Mouse (Mus musculus): ENCODE results near the gene Gnpat. TPM values are rescaled to one million over a fixed set of nuclear protein-coding genes. Genes with fewer than 3 reads are reported as not detected.
"Not testable (repeated sequence)": the region's sequence is repeated elsewhere in the genome, so short reads cannot be mapped to it uniquely, and the experiment has no call there.

Gnpat gene
- polyA plus RNA-seq, 1 experiment from 2014 or later: 94.8 TPM

- H3K36me3 ChIP-seq: no peaks in the 10 kb centered on the region
- no peak overlapping the region for H3K9ac ChIP-seq
- no peak overlapping the region for H3K27ac ChIP-seq (replicated peaks)
- no peak for ATAC-seq (ENCODE audit: extremely low read depth, insufficient number of reproducible peaks, low FRiP score, low TSS enrichment)
- 67% methylated on average over 13 of the region's 13 CpGs for WGBS
- peaks cover 27% of the 10 kb centered on the region for H3K4me1 ChIP-seq
- peaks cover 28% of the 10 kb centered on the region; the same call in 1 of the 2 replicates for H3K27me3 ChIP-seq (replicated peaks)
- no peaks in the 10 kb centered on the region for H3K9me3 ChIP-seq
- H3K4me3 ChIP-seq: no peak overlapping the region
- no peak overlapping the region for H3K4me2 ChIP-seq
Measured at GRCm38 (mm10) chr8:124830050-124830449, 32.8 kb upstream of the Gnpat start.

GRCm38 (mm10) chr8:124831531-124831930 is 31.3 kb upstream of the Gnpat start:
- Histone ChIP-seq H3K9me3 (no peaks in the 10 kb centered on the region), H3K4me2 (no peak overlapping the region), H3K27me3 (replicated peaks) (peaks cover 23% of the 10 kb centered on the region; the same call in 1 of the 2 replicates), H3K4me1 (peaks cover 27% of the 10 kb centered on the region), H3K9ac (no peak overlapping the region), H3K4me3 (no peak overlapping the region), H3K36me3 (no peaks in the 10 kb centered on the region), H3K27ac (replicated peaks) (no peak overlapping the region)
- ATAC-seq (ENCODE audit: extremely low read depth, insufficient number of reproducible peaks, low FRiP score, low TSS enrichment): no peak
- 74% methylated on average over 6 of the region's 6 CpGs for WGBS

GRCm38 (mm10) chr8:124831941-124832340 is 30.9 kb upstream of the Gnpat start:
- 74% methylated on average over 6 of the region's 6 CpGs for WGBS
- Histone ChIP-seq H3K36me3 (no peaks in the 10 kb centered on the region), H3K4me2 (no peak overlapping the region), H3K27me3 (replicated peaks) (peaks cover 19% of the 10 kb centered on the region; the same call in 1 of the 2 replicates), H3K9ac (no peak overlapping the region), H3K9me3 (no peaks in the 10 kb centered on the region), H3K4me1 (peaks cover 24% of the 10 kb centered on the region), H3K27ac (replicated peaks) (no peak overlapping the region), H3K4me3 (no peak overlapping the region)
- no peak for ATAC-seq (ENCODE audit: extremely low read depth, insufficient number of reproducible peaks, low FRiP score, low TSS enrichment)

GRCm38 (mm10) chr8:124833430-124834205 is 29.2 kb upstream of the Gnpat start:
- Histone ChIP-seq H3K4me2 (peak overlapping the region; percentile 46), H3K4me3 (0 out of 2 replicates have a peak overlapping the region, but pooled peaks have one; percentile 1), H3K27me3 (replicated peaks) (peaks cover 5% of the 10 kb centered on the region; the same call in 1 of the 2 replicates), H3K36me3 (peaks cover 14% of the 10 kb centered on the region), H3K4me1 (peaks cover 20% of the 10 kb centered on the region), H3K9me3 (no peaks in the 10 kb centered on the region), H3K27ac (replicated peaks) (peak overlapping the region; percentile 61), H3K9ac (0 out of 2 replicates have a peak overlapping the region, but pooled peaks have one; percentile 13)
- WGBS: 28% methylated on average over 15 of the region's 15 CpGs
- 0 out of 2 replicates have a peak, but pooled peaks have one; percentile 9 for ATAC-seq (ENCODE audit: extremely low read depth, insufficient number of reproducible peaks, low FRiP score, low TSS enrichment)

GRCm38 (mm10) chr8:124835848-124836247 is 27.0 kb upstream of the Gnpat start:
- Histone ChIP-seq H3K27me3 (replicated peaks) (no peaks in the 10 kb centered on the region), H3K27ac (replicated peaks) (no peak overlapping the region), H3K36me3 (peaks cover 37% of the 10 kb centered on the region), H3K4me3 (no peak overlapping the region), H3K4me1 (peaks cover 24% of the 10 kb centered on the region), H3K9me3 (no peaks in the 10 kb centered on the region), H3K9ac (no peak overlapping the region), H3K4me2 (no peak overlapping the region)
- no peak for ATAC-seq (ENCODE audit: extremely low read depth, insufficient number of reproducible peaks, low FRiP score, low TSS enrichment)

- no peak for ATAC-seq (ENCODE audit: extremely low read depth, insufficient number of reproducible peaks, low FRiP score, low TSS enrichment)
- H3K9ac ChIP-seq: no peak overlapping the region
- H3K4me2 ChIP-seq: no peak overlapping the region
- peaks cover 41% of the 10 kb centered on the region for H3K36me3 ChIP-seq
- no peak overlapping the region for H3K27ac ChIP-seq (replicated peaks)
- no peak overlapping the region for H3K4me3 ChIP-seq
- no peaks in the 10 kb centered on the region for H3K27me3 ChIP-seq (replicated peaks)
- no peaks in the 10 kb centered on the region for H3K9me3 ChIP-seq
- WGBS: 80% methylated on average over 7 of the region's 7 CpGs
- peaks cover 24% of the 10 kb centered on the region for H3K4me1 ChIP-seq
Measured at GRCm38 (mm10) chr8:124836273-124836672, 26.6 kb upstream of the Gnpat start.

GRCm38 (mm10) chr8:124836907-124837306 is 25.9 kb upstream of the Gnpat start:
- no peaks in the 10 kb centered on the region for H3K27me3 ChIP-seq (replicated peaks)
- no peak overlapping the region for H3K9ac ChIP-seq
- WGBS: 58% methylated on average over 2 of the region's 2 CpGs
- no peak overlapping the region for H3K4me2 ChIP-seq
- H3K36me3 ChIP-seq: peaks cover 47% of the 10 kb centered on the region
- no peak overlapping the region for H3K4me3 ChIP-seq
- peaks cover 24% of the 10 kb centered on the region for H3K4me1 ChIP-seq
- ATAC-seq (ENCODE audit: extremely low read depth, insufficient number of reproducible peaks, low FRiP score, low TSS enrichment): no peak
- no peak overlapping the region for H3K27ac ChIP-seq (replicated peaks)
- no peaks in the 10 kb centered on the region for H3K9me3 ChIP-seq

GRCm38 (mm10) chr8:124837956-124838355 is 24.9 kb upstream of the Gnpat start:
- no peak for ATAC-seq (ENCODE audit: extremely low read depth, insufficient number of reproducible peaks, low FRiP score, low TSS enrichment)
- H3K9ac ChIP-seq: no peak overlapping the region
- WGBS: 79% methylated on average over 2 of the region's 2 CpGs
- peaks cover 22% of the 10 kb centered on the region for H3K4me1 ChIP-seq
- no peaks in the 10 kb centered on the region for H3K27me3 ChIP-seq (replicated peaks)
- no peaks in the 10 kb centered on the region for H3K9me3 ChIP-seq
- no peak overlapping the region for H3K4me3 ChIP-seq
- no peak overlapping the region for H3K27ac ChIP-seq (replicated peaks)
- H3K36me3 ChIP-seq: peaks cover 52% of the 10 kb centered on the region
- no peak overlapping the region for H3K4me2 ChIP-seq

- no peak overlapping the region for H3K27ac ChIP-seq (replicated peaks)
- no peaks in the 10 kb centered on the region for H3K9me3 ChIP-seq
- ATAC-seq (ENCODE audit: extremely low read depth, insufficient number of reproducible peaks, low FRiP score, low TSS enrichment): no peak
- no peak overlapping the region for H3K9ac ChIP-seq
- peaks cover 64% of the 10 kb centered on the region for H3K36me3 ChIP-seq
- no peak overlapping the region for H3K4me2 ChIP-seq
- no peaks in the 10 kb centered on the region for H3K27me3 ChIP-seq (replicated peaks)
- WGBS: 74% methylated on average over 10 of the region's 10 CpGs
- H3K4me1 ChIP-seq: peaks cover 12% of the 10 kb centered on the region
- no peak overlapping the region for H3K4me3 ChIP-seq
Measured at GRCm38 (mm10) chr8:124839371-124839770, 23.5 kb upstream of the Gnpat start.

- no peaks in the 10 kb centered on the region for H3K27me3 ChIP-seq (replicated peaks)
- ATAC-seq (ENCODE audit: extremely low read depth, insufficient number of reproducible peaks, low FRiP score, low TSS enrichment): no peak
- H3K4me1 ChIP-seq: peaks cover 12% of the 10 kb centered on the region
- H3K36me3 ChIP-seq: peaks cover 76% of the 10 kb centered on the region
- H3K4me3 ChIP-seq: no peak overlapping the region
- H3K9me3 ChIP-seq: no peaks in the 10 kb centered on the region
- H3K9ac ChIP-seq: no peak overlapping the region
- H3K4me2 ChIP-seq: no peak overlapping the region
- no peak overlapping the region for H3K27ac ChIP-seq (replicated peaks)
- 92% methylated on average over 7 of the region's 7 CpGs for WGBS
Measured at GRCm38 (mm10) chr8:124840900-124841299, 21.9 kb upstream of the Gnpat start.

- H3K4me1 ChIP-seq: peaks cover 12% of the 10 kb centered on the region
- no peak overlapping the region for H3K4me2 ChIP-seq
- H3K4me3 ChIP-seq: no peak overlapping the region
- H3K27ac ChIP-seq (replicated peaks): no peak overlapping the region
- H3K9ac ChIP-seq: no peak overlapping the region
- no peaks in the 10 kb centered on the region for H3K9me3 ChIP-seq
- 82% methylated on average over 10 of the region's 10 CpGs for WGBS
- H3K27me3 ChIP-seq (replicated peaks): no peaks in the 10 kb centered on the region
- no peak for ATAC-seq (ENCODE audit: extremely low read depth, insufficient number of reproducible peaks, low FRiP score, low TSS enrichment)
- peaks cover 76% of the 10 kb centered on the region for H3K36me3 ChIP-seq
Measured at GRCm38 (mm10) chr8:124841775-124842174, 21.1 kb upstream of the Gnpat start.

GRCm38 (mm10) chr8:124842929-124843328 is 19.9 kb upstream of the Gnpat start:
- peaks cover 12% of the 10 kb centered on the region for H3K4me1 ChIP-seq
- H3K4me2 ChIP-seq; ATAC-seq (ENCODE audit: extremely low read depth, insufficient number of reproducible peaks, low FRiP score, low TSS enrichment); H3K27ac ChIP-seq (replicated peaks); H3K4me3 ChIP-seq; H3K9ac ChIP-seq; H3K9me3 ChIP-seq; H3K27me3 ChIP-seq (replicated peaks): not testable (repeated sequence)
- peaks cover 68% of the 10 kb centered on the region for H3K36me3 ChIP-seq
- WGBS: 42% methylated on average over 1 of the region's 1 CpGs

All from heart, embryonic 13.5 days (tissue).